Mouse (Mus musculus) MEL-GATA-1-ER (cell line): ENCODE data around the gene Mmadhc.

Experiments
- DNase-seq: peaks from one replicate; pipeline ENCODE4 v3.0.0-alpha.2; 2012; ENCODE audit warnings: low read depth; ENCODE audit errors: extremely low read depth

Mmadhc gene

DNA sequence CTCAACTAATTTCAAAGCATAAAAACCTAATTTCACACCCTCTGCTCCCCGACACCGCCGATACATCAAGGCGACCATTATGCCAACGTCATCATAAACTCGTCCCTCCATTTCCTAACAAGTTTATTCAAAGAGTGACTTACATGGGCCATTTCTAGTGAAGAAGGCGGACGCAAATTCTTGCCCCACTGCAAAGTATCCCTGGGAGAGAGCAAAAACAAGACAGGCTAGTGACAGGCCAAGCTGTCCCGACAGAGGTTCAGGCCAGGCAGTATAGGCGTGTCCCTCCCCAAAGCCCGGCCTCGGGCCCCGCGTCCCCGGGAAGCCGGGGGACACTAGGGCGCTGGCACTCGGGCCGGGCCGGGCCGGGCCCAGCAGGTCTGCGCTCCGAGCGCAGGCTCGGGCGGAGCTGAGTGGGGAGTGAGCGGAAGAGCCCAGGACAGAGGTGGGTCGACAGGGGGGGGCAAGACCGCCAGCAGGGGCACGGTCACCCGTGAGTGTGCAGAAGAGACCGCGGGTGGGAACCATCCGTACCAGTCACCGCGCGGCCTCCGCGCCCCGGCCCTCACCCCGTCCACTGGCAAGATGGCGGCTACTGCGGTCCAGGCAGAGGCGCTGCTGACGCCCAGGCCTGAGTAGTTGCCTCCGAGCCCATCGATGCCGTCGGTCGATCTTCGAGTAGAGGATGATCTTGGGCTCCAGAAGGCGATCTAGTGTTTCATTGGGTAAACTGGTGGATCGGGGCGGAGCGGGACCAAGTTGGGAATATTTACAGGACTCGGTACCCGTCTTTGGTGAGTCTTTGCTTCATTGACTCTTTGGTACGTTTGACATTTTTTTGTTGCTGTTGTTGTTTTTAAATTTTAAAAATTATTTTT lies at the start of gene Mmadhc:
Gene Mmadhc (minus strand): TSS at position 693 of the 878 bp plus-strand sequence.
- DNase-seq, result peak; percentile 92

DNA sequence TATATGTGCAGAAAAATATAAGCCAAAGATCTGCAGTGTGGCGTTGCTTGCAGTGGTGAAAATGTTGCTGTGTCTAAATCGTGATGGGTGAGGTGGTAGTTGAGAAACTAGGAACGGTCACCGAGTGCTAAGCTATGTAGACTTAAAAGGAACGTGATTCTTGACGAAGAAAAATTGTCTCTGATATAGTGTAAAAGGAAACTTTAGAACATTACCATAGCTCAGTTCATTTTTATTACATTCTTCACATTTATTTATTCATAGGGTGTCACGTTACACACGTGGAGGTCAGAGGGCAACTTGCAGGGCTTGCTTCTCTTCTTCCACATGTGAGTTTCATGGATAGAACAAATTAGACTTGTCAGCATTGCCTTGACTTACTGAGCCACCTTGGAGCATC lies 47.0 kb upstream of the Mmadhc start:
- DNase-seq, result no peak

DNA sequence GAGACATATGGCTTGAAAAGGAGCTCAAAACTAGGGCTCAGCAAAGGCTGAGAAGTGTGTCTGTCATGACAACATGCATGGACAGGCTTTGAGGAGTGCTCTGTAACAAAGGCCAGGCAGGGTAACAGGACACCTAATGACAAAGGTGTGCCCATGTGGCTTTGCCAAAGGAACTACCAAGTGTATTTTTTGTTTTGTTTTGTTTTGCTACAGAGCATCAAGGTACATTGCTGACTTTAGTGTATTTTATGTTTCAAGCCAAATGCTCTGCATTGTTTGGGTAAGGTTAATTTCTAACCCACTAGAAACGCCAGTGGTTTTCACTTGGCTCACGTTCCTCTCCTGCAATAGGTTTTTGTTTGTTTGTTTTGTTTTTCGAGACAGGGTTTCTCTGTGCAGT lies 42.5 kb upstream of the Mmadhc start:
- no peak for DNase-seq

DNA sequence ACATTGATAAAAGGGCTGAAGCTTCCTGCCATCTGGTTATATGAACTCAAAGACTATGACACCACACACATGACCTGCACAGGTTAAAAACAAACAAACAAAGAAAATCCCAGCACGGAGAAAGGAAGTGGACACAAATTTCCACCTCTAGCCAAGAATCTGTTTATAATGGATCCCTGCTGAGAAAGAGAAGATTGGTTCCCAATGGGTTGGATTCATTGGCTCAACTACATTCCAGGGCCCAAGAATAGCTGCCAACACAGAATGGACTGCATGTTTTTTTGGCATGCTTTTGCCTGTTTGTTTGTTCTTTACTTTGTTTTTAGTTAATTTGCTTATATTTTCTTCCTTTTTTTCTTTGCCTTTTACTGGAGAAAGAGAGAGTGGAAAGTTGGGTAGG lies 41.0 kb upstream of the Mmadhc start:
- DNase-seq, result no peak

DNA sequence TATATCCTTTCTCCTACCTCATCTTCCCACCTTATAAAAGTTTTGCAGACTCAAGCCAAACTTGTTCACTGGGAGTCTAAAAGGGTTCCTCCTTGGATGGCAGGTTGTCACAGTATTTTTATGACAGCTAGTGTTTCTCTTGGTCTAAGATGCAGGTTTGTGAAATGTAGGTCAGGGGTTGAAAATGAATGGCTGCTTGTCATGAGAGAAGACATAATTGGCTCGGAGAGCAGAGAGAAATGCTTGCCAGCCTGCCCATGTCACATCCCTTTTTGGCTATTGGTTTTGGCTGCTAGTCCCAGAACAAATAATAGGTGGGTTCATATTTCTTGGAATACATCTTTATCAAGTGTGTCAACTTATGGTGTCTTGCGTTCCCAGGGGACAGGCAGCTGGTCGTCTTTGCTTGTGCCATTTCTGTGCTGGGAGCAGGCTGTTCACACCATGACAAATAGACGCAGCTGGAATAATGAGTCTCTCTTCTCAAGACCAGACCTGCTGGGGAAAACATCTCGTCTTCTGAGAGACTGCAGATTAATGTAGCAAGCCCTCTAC lies 35.2 kb upstream of the Mmadhc start:
- no peak for DNase-seq

DNA sequence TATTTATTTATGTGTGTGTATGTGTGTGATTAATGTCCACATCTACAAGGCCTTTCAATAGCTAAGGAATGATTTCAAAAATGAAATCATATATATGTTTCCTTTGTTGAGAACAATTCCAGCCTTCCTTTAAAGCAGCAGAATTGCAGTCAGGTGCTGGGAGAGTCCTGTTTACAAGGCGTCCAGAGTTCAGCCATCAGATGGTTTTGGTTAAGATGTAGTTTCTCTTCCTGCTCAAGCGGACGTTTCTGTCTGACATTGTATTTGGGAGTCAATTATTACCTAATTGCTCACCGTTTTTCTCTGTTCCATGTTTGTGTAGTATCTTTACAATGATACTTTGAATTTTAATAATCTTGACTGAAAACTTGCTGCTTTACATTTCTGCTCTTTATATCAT lies 31.6 kb upstream of the Mmadhc start:
- DNase-seq, result no peak

DNA sequence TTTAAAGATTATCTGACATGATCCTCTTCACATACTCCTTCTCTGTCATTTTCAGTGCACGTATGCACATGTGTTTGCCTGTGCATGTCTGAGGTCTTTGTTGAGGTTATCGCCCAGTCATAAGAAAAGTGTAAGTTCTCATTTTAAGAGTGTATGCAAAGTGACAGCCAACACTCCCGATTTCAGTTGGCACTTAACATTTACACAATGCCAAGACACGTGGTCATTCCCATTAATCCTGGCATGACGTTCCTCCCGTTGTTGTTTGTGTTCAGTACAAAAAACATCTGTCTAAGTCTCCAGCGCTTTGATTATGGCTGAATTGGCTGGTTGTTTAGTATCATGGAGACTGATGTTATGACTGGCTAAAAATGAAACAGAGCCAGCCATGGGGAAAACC lies 28.2 kb upstream of the Mmadhc start:
- no peak for DNase-seq

DNA sequence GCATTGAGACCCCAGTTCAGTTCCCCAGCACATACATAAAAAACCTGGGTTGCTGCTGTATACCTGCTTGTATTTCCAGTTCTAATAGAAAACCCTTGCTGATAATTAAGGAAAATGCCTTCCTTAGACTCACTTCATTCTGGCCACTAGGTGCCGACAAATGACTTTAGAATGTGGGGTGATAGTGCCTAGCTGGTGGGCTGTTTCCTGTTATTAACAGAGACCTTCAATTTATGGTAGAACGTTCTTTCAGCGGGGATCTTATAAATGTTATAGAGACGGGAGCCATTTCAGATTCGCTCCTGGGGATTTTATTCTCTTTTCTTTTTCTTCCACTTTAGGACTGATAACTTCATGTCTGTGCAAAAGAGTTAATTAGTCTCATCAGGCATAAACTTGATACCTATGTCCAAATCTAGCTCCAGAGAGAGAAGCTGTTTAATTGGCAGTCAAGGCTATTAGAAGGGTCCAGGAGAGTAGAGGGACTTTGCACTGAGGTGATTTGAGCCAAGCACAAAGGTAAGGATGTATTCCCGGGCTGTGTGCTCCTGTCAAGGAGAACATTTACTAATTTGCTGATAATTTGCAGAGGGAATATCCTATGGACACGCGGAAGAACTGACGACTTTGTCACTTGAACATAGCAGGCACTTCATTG lies 10.2 kb upstream of the Mmadhc start:
- DNase-seq, result no peak

DNA sequence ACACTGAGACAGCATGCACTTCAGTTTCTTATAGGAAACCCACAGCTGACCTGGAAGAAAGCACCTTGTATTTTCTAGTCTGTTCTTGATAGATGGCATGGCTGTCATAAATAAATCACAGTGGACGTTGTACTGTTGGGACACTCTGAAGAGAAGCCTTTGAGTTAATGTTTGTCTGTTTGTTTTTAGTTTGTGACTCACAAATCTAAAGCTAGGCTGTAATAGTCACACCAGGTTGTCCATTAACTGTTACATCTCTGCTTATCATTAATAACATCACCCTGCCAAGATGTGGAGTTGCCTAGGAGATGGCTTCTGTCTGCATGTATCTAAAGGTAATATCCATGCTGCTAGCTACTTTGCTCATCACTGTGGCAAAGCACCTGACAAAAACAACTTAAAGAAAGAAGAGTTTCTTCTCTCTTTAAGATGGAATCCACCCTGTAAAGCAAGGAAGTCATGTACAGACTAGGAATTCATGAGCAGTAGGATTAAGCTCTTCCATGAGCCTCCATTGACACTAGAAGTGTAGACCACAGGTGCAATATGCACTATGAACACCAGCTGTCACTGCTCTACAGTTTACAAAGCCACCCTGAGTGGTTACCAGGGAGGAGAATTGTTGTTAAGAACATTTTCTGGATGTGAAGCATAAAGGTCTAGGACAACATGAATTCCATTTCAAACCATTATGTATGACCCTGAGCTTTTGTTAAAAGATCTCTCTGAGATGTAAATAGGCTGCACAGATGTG lies 8.4 kb upstream of the Mmadhc start:
- DNase-seq, result no peak

DNA sequence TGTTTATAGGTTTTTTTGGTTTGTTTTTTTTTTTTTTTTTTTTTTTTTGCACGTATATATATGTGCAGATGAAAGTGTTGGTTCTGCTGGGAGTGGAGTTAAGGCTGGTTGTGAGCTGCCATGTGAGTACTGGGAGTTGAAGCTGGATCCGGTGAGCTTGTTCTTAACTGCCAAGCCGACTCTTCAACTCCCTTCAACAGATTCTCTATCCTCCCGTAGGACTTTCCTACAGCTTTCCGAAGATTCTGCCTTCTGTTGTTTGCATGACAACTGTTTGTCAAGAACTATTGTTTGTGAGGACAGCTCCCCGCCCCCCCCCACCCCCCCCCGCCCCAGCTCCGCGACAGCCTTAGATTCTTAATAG lies 368 bp upstream of the Mmadhc start:
- no peak for DNase-seq

DNA sequence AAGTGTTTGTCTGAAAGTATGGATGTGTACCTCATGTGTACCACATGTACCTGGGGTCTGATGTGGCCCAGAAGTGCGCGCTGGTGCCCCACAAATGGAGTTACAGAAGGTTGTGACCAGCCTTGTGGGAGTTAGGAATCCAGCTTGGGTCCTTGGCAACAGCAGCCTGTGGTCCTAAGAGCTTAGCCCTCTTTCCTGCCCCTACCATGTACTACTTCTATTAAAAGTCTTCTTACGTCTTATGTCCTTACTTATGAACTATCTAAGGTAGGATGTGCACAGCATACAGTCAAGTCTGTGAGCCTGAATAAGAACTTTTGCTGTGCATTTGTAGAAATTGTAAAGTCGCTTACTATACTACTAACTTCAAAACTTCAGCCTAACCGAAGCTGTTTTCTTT lies 1.0 kb downstream of the Mmadhc start:
- DNase-seq, result no peak

DNA sequence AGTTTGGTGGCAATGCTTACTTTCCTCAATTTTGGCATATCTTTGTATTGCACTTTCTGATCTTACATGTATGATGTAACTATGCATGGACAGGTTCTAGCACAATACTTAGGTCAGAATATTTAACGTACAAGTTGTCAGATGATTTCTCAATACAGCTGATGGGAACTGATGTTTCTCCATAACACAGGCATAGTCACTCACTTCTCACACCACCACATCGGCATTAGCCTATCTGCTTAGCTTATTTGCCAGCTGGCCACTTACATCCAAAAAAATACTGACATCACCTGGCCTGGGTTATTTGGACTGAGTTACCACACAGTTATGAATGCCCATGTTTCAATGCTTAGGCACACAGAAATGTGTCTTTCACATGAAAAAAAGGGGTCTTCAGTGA lies 2.5 kb downstream of the Mmadhc start:
- no peak for DNase-seq

DNA sequence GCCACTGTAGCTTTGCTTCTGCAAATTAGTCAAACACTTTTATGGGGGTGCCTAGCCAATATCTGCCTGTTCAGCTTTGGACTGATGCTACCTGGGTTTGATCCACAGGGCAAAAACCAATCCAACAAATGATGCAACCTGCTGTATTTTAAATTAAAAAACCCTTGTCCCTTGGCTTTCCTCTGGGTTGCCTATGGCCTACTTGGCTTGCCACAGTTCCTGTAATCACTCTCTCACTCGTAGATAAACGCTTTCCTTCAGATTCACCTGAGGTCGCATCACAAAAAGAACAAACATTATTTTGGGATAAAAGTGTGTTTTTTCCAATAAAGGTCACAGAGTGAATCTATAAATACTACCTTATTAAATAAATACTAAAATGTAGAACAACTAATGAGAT lies 3.0 kb downstream of the Mmadhc start:
- DNase-seq, result no peak

DNA sequence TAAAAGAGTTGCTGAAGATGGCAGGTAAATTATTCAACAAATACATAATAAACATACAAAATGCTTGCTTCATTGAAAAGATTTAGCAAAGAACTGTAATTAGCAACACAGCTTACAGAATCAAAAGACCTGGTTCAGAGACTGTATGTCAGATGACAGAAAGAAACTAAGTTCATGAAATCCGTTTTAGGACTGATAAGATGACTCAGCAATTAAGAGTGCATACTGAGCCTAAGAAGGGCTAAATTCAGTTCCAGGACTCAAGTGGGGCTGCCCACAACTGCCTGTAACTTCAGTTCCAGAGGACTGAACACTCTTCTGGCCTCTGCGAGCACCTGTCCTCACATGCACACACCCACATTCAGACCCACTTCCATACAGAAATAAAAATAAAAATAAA lies 4.7 kb downstream of the Mmadhc start:
- no peak for DNase-seq

DNA sequence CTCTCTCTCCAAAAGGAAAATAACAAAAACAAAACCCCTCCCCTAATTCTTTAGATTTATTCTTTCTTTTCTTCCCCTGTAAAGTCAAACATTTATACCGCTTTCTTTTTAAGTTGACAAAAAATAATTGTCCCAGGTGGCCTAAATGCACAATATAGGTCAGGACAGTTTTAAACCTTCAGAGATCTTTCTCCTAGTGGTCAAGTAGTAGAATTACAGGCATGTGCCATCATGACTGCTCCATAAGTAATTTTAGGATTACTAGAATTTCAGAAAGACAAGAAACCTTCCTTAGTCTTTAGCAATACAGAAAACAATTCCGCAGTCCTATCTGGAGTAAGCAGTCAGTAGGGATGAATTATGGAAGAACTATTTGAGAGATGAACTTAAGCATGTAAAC lies 5.8 kb downstream of the Mmadhc start:
- DNase-seq, result no peak

DNA sequence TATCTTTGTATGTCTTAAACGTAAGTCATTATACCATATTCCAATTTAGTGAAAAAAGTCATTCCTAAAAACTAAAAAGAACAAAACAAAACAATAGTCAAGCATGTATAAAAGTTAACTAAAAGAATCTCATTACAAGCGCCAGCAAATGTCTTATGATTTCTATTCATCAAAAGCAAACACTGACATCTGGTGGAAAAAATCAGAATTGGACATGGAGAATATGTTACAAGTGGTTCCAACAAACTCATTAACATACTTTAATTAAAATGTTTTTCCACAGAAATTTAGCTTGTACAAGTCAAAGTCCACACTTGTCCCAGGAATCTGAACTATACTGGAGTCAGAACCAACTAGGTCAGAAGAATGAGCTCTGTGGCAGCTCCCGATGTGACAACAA lies 11.8 kb downstream of the Mmadhc start:
- DNase-seq, result no peak

DNA sequence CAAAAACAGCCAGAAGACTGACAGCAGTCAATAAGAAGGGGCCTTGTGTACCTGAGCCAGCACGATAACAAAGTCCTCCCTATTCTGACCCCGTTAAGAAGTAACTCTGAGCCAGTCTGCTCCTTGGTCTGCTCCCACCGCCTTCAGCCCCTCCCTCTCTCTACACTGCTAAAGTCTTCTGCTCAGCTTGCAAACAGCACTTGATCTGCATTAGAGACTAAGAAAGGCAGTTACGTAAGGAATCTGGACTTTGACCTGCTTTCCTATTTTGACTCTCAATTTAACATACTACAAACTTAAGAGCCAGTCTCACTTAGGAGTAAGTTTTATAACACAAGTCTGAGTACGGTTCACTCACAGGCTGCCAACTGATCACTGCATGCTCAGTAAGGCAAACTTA lies 12.6 kb downstream of the Mmadhc start:
- DNase-seq, result no peak

DNA sequence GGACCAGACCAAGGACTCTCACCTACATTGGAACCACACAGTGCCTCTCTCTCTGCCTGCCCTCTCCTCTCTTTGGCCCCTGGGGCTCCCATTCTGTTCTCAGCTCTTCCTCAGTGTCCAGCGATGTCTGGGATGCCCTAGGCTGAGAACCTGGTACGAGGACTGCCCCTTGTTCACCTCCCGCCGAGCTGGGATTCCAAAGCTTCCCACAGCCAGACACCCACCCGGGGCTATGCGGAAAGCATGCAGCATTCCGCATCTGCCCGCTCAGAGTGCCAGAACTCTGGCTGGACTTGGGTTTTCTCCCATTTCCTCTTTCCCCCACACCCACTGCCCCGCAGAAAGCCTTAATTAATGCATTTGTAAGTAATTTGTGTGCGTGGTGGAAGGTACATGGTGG lies 19.9 kb downstream of the Mmadhc start:
- no peak for DNase-seq

DNA sequence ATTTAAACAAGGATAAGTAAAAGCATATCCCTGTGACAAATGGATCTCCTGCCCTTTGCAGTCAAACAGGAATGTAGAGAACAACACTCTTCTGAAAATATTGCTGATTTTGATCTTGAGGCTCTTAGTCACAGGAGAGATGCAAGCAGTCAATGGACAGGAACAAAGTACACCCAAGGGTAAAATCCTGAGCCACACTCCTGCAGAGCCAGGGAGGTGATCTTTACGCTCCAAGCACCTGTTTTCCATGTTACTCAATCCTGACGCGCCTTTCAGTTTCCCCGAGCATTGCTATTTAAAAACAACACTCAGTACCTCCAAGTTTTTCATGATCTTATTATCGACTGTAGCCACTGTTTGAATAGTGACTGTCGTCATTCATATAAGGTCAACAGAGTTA lies 23.2 kb downstream of the Mmadhc start:
- no peak for DNase-seq

DNA sequence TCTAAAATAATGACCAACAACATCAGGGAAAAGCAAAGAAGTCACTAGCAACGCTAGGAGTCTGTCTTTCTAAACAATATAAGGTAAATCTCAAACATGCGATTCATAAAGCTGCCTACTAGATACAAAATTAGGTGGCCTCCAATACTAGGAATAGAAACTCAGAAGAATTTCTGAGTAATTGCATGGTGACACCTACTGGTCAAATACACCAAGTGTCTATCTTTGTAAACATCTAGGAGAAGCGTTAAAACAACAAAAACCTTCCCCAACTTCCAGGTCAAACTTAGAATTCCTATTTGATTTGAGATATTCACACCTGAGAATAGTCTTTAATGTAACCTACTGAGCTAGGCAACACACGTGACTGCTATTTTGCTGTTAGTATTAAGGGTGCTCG lies 24.4 kb downstream of the Mmadhc start:
- DNase-seq, result no peak

DNA sequence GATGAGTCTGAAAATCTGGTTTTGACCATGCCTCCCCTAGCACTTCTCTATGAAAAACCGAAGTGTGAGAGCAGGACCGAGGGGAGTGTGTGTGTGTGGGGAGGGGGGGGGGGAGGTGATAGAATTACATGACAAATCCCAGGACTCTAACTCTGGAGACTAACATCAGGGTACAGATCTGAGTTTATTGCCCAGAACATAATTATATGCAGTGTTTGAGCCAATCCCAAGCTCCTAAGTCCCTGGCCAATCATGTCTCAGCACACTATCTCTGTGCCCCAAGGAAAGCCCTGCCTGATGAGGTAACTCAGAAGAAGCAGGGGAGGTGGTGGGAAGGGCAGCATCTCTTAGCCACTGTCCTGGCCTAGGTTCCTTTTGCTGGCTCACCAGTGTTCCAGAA lies 28.1 kb downstream of the Mmadhc start:
- DNase-seq, result no peak

DNA sequence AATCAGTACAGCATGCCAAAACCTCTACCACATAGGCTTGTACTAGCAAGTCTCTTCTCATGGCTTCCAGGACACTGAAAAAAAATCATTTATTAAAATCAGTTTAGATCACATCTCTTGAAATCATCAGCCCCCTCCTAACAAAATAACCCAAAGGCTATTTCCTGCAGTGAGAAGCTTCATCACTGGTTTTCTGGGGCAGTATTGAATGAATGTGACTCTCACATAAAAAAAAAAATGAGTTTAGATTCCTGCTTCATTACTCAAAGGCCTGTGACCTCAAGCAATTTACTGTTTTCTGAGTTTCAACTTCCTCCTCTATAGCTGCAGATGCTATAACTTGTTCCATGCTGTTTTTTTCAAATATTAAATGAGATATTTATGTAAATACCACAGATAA lies 29.6 kb downstream of the Mmadhc start:
- no peak for DNase-seq
